Mouse (Mus musculus): ENCODE measurements around the gene Tmbim6.
"Not testable (repeated sequence)": the region's sequence is repeated elsewhere in the genome, so short reads cannot be mapped to it uniquely, and the experiment has no call there.

The Tmbim6 gene

DNA sequence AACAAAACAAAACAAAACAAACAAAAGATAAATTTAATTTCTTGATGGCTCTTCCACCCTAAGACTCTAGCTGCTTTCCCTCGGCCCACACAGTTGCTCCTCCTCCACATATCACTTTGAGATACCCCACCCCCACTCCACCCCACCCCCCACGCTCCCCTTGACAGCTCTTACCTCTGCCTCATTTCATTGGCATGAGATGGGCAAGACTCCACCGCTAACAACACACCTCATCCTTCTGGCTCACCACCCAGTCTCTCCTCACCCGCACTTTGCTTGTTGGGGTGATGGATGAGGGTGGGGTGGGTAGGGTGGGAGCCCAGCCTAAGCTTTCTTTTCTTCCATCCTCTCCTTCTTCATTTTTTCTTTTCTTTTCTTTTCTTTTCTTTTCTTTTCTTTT, 24.3 kb downstream of the Tmbim6 start:
- no peak for DNase-seq (ENCODE audit: extremely low read depth, insufficient read length, low spot score)

- peak; percentile 75 for DNase-seq (ENCODE audit: extremely low read depth, insufficient read length, low spot score)
Measured at GRCm38 (mm10) chr15:99417692-99418271, 25.1 kb downstream of the Tmbim6 start.

GRCm38 (mm10) chr15:99420101-99420500, 27.4 kb downstream of the Tmbim6 start:
- no peak for DNase-seq (ENCODE audit: extremely low read depth, insufficient read length, low spot score)

DNA sequence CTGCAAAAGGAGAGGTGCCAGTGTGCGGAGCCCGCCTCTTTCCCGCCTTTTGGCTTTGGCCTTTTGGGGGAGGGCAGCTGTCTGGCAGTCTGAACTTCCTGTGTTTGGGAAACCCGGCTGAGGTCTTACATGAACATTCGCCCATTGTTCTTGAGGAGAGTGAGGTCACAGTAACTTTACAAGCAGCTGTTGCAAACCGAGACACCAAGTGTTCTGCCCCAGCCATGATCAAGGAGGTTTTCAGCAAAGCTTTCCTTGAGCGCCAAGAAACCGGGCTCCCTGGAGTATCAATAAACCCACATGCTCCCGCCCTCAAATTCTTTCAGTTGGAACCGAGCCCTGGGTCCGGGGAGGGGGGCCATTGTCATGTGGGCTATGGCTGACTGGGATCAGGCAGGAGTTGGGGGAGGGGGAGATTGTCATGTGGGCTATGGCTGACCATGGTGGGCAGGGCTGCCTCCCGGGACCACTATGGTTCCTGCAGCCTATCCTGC, 27.9 kb downstream of the Tmbim6 start:
- DNase-seq (ENCODE audit: extremely low read depth, insufficient read length, low spot score), result peak; percentile 74

DNA sequence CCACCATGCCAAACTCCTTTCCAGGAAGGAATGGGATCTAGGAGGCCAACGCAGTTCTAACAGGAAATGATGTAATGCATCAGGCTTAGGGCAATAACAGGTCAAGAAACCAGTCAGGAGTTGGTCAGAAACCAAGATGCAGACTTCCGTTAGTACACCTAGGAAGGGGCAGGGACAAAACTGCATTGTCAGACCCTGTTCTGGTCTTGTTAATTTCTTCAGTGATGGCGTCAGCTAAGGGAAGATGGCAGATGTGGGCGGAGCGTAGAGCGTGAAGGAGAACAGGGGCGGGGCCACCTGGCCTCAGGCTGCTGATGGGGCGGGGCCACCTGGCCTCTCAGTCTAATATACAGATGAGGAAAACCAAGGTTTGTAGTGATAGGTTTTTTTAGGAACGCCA, 28.5 kb downstream of the Tmbim6 start:
- DNase-seq (ENCODE audit: extremely low read depth, insufficient read length, low spot score), result peak; percentile 60

DNA sequence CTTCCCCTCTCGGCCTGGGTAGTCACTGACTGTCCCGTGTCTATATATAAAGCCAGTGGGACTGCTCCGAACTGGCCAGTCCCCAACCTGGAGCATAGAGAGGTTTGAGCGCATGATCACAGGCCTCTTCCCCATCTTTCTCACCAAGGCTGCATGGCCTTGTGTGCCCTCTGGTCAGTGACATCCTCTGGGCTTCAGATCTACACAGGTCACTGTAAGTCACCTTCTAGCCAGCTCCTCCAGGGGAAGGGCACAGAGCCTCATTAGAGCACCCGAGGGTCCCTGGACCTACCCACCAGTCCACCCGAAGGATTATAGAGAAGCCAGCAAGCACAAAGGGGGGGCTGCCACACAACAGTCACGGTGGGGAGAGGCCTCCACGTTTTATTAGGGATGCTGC, 29.0 kb downstream of the Tmbim6 start:
- no peak for DNase-seq (ENCODE audit: extremely low read depth, insufficient read length, low spot score)

GRCm38 (mm10) chr15:99422551-99422950, 29.9 kb downstream of the Tmbim6 start:
- DNase-seq (ENCODE audit: extremely low read depth, insufficient read length, low spot score), result no peak

GRCm38 (mm10) chr15:99423131-99423530, 30.4 kb downstream of the Tmbim6 start:
- no peak for DNase-seq (ENCODE audit: extremely low read depth, insufficient read length, low spot score)

GRCm38 (mm10) chr15:99423884-99424283, 31.2 kb downstream of the Tmbim6 start:
- DNase-seq (ENCODE audit: extremely low read depth, insufficient read length, low spot score), result no peak

DNA sequence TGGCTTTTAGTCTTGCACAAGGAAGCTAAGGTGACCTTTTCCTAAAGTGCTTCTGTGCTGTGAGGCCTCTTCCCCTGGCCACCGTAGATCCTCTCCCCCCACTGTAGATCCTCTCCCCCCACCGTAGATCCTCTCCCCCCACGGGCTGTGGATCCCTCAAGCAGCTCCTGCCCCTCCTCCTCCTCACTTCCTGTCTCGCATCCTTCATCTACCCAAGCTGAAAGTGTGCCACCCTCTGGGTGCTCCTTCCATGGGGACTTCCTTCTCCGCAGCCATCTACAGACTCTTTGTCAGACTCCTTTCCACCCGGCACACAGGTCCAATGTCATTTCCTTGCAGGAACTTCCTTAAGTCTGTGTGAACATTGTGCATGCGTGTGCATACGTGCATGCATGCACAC, 37.7 kb downstream of the Tmbim6 start:
- no peak for DNase-seq (ENCODE audit: extremely low read depth, insufficient read length, low spot score)

GRCm38 (mm10) chr15:99431063-99431462, 38.4 kb downstream of the Tmbim6 start:
- no peak for DNase-seq (ENCODE audit: extremely low read depth, insufficient read length, low spot score)

DNA sequence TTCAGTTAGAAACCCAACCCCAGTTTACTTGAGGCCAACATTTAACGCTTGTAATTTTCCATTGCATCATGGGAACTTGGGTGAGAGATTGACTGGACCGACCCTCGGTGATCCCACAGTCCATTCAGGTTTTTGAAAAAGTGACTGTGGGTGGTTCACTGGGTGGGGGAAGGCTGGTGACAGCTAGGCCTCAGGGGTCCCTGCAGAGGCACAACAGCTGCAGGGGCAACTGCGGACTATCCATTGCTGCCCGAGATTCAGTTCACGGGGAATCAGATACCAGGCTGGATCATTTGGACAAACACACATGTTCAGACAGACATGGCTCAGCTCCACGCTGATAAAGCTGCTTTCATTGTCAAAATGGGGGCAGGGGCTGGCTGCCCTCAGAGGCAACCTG, 38.8 kb downstream of the Tmbim6 start:
- no peak for DNase-seq (ENCODE audit: extremely low read depth, insufficient read length, low spot score)

- peak; percentile 71 for DNase-seq (ENCODE audit: extremely low read depth, insufficient read length, low spot score)
Measured at GRCm38 (mm10) chr15:99431967-99432366, 39.3 kb downstream of the Tmbim6 start.

GRCm38 (mm10) chr15:99433081-99433718, 40.5 kb downstream of the Tmbim6 start:
- DNase-seq (ENCODE audit: extremely low read depth, insufficient read length, low spot score), result no peak

DNA sequence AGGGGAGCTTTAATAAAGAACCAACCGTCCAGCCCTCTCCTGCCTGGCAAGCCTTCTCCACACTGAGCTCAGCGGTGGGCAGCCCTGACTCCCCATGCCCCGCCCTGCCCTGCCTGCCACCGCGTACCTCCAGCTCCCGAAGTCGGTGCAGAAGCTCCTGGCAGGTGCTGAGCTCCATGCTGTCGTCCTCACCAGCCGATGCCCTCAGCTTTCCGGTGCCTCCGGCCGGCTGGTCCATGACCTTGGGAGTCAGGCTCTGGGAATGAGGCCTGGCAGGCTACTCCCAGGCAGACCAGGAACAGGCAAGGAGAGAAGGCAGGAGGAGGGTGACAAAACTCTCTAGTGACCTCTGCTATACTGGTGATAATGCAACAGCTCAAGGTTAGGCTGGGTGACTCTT, 41.2 kb downstream of the Tmbim6 start:
- DNase-seq (ENCODE audit: extremely low read depth, insufficient read length, low spot score), result no peak

- DNase-seq (ENCODE audit: extremely low read depth, insufficient read length, low spot score), result no peak
Measured at GRCm38 (mm10) chr15:99438966-99439698, 46.5 kb downstream of the Tmbim6 start.

- DNase-seq (ENCODE audit: extremely low read depth, insufficient read length, low spot score), result no peak
Measured at GRCm38 (mm10) chr15:99440112-99440815, 47.6 kb downstream of the Tmbim6 start.

GRCm38 (mm10) chr15:99440816-99441457, 48.3 kb downstream of the Tmbim6 start:
- DNase-seq (ENCODE audit: extremely low read depth, insufficient read length, low spot score), result no peak

GRCm38 (mm10) chr15:99442358-99442757, 49.7 kb downstream of the Tmbim6 start:
- DNase-seq (ENCODE audit: extremely low read depth, insufficient read length, low spot score), result no peak

- no peak for DNase-seq (ENCODE audit: extremely low read depth, insufficient read length, low spot score)
Measured at GRCm38 (mm10) chr15:99445567-99445966, 52.9 kb downstream of the Tmbim6 start.

DNA sequence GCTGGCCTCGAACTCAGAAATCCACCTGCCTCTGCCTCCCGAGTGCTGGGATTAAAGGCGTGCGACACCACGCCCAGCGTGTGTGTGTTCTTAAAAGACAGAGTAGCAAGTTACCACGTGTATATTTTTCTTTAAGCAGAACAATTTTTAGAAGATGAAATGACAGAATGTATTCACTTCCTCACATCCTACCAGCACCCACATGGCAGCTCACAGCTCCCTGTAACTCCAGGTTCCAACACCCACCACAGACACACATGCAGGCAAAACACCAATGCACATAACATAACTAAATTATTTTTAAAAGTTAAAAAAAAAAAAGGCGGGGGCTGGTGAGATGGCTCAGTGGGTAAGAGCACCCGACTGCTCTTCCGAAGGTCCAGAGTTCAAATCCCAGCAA, 53.5 kb downstream of the Tmbim6 start:
- not testable (repeated sequence) for DNase-seq (ENCODE audit: extremely low read depth, insufficient read length, low spot score)
